Mouse (Mus musculus): Measurements from ENCODE around the gene Vmn2r4. TPM values are rescaled to one million over a fixed set of nuclear protein-coding genes. Genes with fewer than 3 reads are reported as not detected.
A peak's percentile ranks its signal among the peaks of the same experiment; 100 is the strongest.
"Not testable (repeated sequence)": the region's sequence is repeated elsewhere in the genome, so short reads cannot be mapped to it uniquely, and the experiment has no call there.

The Vmn2r4 gene
- not detected for total RNA-seq (2021)
- long read RNA-seq, experiment 1, result 0 reads
- long read RNA-seq, experiment 2, result 0 reads

DNA sequence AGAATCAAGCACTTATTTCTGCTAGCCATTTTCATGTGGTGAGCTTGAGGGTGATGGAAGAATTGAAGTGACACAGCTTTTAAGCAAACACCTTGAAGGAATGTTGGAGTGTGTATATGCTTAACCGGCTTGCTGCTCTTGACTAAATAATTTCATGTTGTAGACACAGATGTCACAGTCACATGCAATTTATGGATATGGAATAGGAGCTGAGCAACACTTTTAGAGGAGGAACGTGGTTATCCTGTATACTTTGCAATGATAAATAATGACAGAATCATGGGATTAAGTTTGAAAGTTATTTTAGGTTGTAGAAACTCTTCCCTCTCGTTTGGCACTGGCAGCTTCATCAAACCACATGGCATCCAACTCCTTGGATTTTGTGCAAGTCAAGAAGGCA, at the start of gene Vmn2r4:
TSS of gene Vmn2r4 (minus strand) at position 101 of the 400 bp plus-strand sequence.
- not testable (repeated sequence) for H3K4me3 ChIP-seq; H3K27ac ChIP-seq; DNase-seq (ENCODE audit: low spot score in 2 of 2)

DNA sequence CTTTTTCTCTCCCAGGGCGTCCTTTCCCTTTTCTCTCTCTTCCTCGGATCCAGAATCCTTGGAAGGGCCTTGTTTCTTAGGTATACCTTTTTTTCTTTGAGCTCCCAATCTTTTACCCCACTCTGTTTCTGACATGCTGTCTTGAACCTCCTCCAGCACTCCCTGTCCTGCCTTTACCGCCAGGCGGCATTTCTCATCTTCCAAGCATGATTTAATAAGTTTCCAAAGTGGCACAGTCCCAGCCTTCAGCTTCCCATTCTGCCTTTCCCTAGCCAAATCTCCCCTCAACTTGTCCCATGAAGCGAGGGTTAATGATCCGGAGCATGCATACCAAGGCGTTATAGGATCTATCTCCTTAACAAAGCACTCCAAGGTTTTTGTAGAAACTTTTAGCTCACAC, 19.1 kb upstream of the Vmn2r4 start:
- H3K4me3 ChIP-seq; H3K27ac ChIP-seq; DNase-seq (ENCODE audit: low spot score in 2 of 2): not testable (repeated sequence)

DNA sequence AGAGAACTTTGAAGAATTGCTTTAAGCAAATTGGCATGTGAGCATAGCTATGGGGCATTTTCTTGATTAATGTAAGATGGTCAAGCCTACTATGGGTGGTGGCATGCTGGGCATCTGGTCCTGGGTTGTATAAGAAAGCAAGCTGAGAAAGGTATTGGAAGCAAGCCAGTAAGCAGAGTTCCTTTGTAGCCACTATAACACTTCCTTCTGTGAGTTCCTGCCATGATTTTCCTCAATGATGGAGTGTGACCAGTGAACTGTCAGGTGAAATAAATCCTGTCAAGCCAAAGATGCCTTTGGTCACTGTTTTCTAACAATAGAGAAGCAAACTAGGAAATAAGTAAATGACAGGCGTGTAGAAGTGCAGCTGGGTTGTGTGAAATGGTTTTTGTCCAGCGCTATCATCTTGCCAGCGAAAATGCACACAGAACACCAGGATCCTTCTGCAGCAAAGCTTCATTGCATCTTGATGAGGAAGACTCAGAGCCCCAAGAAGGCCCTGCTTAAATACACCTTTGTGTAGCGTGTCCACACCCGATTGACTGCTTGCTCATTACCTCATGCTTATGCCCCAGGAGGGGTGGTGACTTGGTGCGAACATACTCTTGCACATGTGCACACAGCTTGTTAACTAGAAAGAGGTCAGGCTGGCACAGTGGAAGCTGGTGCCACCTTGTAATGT, 13.1 kb upstream of the Vmn2r4 start:
- H3K27ac ChIP-seq; H3K4me3 ChIP-seq; DNase-seq (ENCODE audit: low spot score in 2 of 2): not testable (repeated sequence)

DNA sequence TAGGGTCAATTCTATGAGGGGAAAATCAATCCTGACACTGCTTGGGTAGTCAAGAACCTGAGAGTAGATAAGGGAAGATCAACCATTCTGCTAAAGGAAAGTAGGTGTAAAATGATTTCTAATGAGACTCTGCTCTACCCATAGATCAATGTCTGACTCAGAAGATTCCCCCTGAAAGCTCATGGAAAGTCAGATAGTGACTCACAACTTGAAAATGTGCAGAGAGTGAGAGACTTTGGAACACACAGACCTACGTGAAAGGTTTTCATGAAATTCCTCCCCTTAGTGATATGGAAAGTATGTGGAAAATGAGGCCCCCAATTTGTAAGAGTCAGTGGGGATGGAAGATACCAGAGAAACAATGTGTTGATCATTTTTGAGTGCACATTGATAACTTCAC, 7.0 kb upstream of the Vmn2r4 start:
- H3K4me3 ChIP-seq; DNase-seq (ENCODE audit: low spot score in 2 of 2); H3K27ac ChIP-seq: not testable (repeated sequence)

DNA sequence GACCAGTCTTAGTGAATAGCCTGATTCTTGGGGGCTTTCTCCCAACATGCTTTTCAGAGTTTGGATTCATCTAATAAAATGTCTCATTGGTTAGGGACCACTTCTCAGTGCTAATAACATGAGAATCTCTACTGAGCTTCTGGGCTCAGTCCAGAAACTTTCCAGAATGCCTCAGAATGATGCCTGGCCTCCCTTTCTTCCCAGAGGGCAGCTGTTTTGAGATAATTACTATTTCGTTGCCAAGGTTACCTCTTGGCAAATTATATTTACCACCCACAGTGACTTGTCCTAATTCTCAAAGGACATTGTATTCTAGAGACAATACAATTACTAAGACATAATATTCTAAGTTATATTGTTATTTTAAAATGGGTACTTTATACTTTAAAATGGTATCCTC, 2.3 kb upstream of the Vmn2r4 start:
- not testable (repeated sequence) for H3K4me3 ChIP-seq, H3K27ac ChIP-seq
- peak in 1 of 2 experiments; percentile 5 for DNase-seq (ENCODE audit: low spot score in 2 of 2)

DNA sequence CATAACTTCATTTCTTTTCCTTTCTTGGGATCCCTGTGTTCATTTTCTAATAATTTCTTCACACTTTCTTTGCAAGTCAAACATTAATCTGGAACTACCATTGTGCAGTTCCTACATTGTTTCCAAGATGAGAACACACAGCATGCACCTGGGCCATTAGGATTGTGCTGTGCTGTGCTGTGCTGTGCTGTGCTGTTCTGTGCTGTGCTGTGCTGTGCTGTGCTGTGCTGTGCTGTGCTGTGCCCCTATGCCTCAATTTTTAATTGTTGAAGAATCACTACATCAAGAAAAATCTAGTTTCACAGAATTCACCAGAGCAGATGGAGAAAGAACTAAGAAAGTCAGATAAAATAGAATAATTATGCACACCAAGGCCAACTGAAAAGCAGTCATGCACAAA, 915 bp downstream of the Vmn2r4 start:
- not testable (repeated sequence) for H3K4me3 ChIP-seq; H3K27ac ChIP-seq; DNase-seq (ENCODE audit: low spot score in 2 of 2)

DNA sequence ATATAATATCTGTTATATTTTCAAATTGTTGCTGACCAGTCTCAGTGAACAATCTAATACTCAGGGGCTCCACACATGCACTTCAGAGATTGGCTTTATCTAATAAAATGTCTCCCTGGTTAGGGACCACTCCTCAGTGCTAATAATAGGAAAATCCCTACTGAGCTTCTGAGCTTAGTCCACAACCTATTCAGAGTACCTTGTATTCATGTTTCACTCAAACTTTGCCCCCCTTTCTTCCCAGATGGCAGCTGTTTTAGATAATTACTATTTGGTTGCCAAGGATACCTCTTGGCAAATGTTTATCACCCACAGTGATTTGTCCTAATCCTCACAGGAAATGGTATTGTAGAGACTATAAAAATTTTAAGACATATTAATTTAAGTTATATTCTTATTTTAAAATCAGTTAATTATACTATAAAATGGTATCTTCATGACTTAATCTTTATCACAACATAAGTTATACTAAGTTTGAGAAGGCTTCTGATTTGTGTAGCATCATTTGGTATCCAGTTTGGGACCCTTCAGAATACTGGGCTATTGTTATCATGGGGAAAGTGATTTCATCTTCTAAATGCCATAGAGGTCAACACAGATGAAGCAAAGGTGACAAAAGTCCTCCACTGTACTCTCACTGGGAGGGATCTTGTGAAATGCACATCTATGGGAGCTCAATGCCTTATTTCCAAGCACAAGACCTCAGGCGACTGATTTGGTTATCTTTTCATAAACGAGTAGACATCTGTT, 55.7 kb downstream of the Vmn2r4 start:
- H3K27ac ChIP-seq, result no peak overlapping the region
- no peak overlapping the region for H3K4me3 ChIP-seq
- DNase-seq (ENCODE audit: low spot score in 2 of 2), result no peak
- TF ChIP-seq CTCF (conservative IDR thresholded peaks at IDR 0.05), result no peak

Other genes starting within 250 kb of the Vmn2r4 start
- gene Vmn2r3, start 125.7 kb downstream of the Vmn2r4 start, total RNA-seq (2021), result not detected
- not detected for gene Vmn2r5, start 94.5 kb upstream of the Vmn2r4 start, total RNA-seq (2021)
- gene Vmn2r6, start 150.5 kb upstream of the Vmn2r4 start, total RNA-seq (2021), result under 1 TPM in 1 of 2 experiments, not detected in 1; 0.05 TPM

All from layer of hippocampus, adult 2 months (tissue).